Mouse (Mus musculus) hindbrain, embryonic 12.5 days (tissue): ENCODE results near the gene Wnt9b. TPM values are rescaled to one million over a fixed set of nuclear protein-coding genes. Genes with fewer than 3 reads are reported as not detected.

Experiments
- ATAC-seq: fragments of 200-750 bp; cut with Nextera tagmentation; 2 replicates; pipeline ENCODE4 v1.8.0; 2017; ENCODE audit warnings: moderate TSS enrichment; ENCODE audit not compliant: low FRiP score
- H3K27ac ChIP-seq: fragments of 300-500 bp; sonication (generic); 2 replicates; pipeline ENCODE4 v1.5.1; 2016; ENCODE audit warnings: mild to moderate bottlenecking
- H3K27me3 ChIP-seq: fragments of 300-500 bp; sonication (generic); 2 replicates; pipeline ENCODE4 v1.6.1; 2016; ENCODE audit warnings: mild to moderate bottlenecking
- H3K36me3 ChIP-seq: fragments of 300-500 bp; sonication (generic); 2 replicates; pipeline ENCODE4 v1.6.1; 2016; ENCODE audit warnings: mild to moderate bottlenecking
- H3K4me1 ChIP-seq: fragments of 300-500 bp; sonication (generic); 2 replicates; pipeline ENCODE4 v1.6.1; 2016
- H3K4me2 ChIP-seq: fragments of 300-500 bp; sonication (generic); replicated peaks from 2 replicates; pipeline ENCODE4 v1.6.1; 2016; ENCODE audit warnings: mild to moderate bottlenecking
- H3K4me3 ChIP-seq: fragments of 300-500 bp; sonication (generic); 2 replicates; pipeline ENCODE4 v1.5.1; 2016; ENCODE audit warnings: mild to moderate bottlenecking
- H3K9ac ChIP-seq: fragments of 300-500 bp; sonication (generic); 2 replicates; pipeline ENCODE4 v1.6.1; 2016; ENCODE audit warnings: mild to moderate bottlenecking, moderate library complexity
- H3K9me3 ChIP-seq: fragments of 300-500 bp; sonication (generic); replicated peaks from 2 replicates; pipeline ENCODE4 v1.6.1; 2016; ENCODE audit warnings: mild to moderate bottlenecking
- WGBS: fragments of 180-500 bp; shearing (Covaris S2); methylation state at CpG from one replicate; pipeline ENCODE4 v1.1.7; 2016; 5-methylcytosine and 5-hydroxymethylcytosine counted together
- polyA plus RNA-seq: library from polyadenylated mRNA; unstranded; fragments of >200 nt; fragmentation: Nextera tagmentation; extraction: Ambion mirVana; gene quantifications from 2 replicates; pipeline ENCODE4 v1.2.1, GENCODE M21; 2016

Gene Wnt9b
- polyA plus RNA-seq, 1 experiment from 2014 or later = 0.88 TPM

- Histone ChIP-seq H3K36me3 (peaks cover 4% of the 10 kb centered on the region; the same call in 1 of the 2 replicates), H3K27ac (no peak overlapping the region), H3K27me3 (no peaks in the 10 kb centered on the region), H3K9ac (no peak overlapping the region), H3K9me3 (no peaks in the 10 kb centered on the region), H3K4me3 (no peak overlapping the region), H3K4me1 (peaks cover 7% of the 10 kb centered on the region; the same call in 1 of the 2 replicates), H3K4me2 (no peak overlapping the region)
- no peak for ATAC-seq
- WGBS = 78% methylated on average over 1 of the region's 1 CpGs
These were observed 56.4 kb downstream of the Wnt9b start for GRCm38 (mm10) chr11:103693241-103693640.

DNA sequence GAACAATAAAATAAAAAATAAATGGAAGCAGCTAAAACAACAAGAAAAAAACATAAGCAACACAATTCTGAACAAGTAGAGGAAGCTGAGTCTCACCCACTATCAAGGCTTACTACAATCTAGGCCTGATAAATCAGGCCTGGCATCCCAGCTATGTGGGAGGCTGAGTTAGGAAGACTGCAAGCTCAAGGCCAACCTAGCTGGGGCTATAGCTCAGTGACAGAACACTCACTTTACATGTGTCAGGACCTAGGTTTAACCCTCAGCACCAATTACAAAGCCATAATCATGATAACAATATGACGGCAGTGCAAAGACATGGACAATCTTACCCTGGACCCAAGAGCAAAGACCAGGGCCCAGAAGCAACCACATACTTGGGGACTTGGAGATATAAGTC, 58.6 kb downstream of the Wnt9b start:
- Histone ChIP-seq H3K9me3 (no peaks in the 10 kb centered on the region), H3K27ac (no peak overlapping the region), H3K9ac (no peak overlapping the region), H3K4me2 (no peak overlapping the region), H3K4me3 (no peak overlapping the region), H3K36me3 (peaks cover 25% of the 10 kb centered on the region), H3K27me3 (no peaks in the 10 kb centered on the region), H3K4me1 (peaks cover 4% of the 10 kb centered on the region; the same call in 1 of the 2 replicates)
- ATAC-seq = no peak
- WGBS = 91% methylated on average over 1 of the region's 1 CpGs

- no peak for ATAC-seq
- H3K4me3 ChIP-seq = no peak overlapping the region
- WGBS = 33% methylated on average over 3 of the region's 3 CpGs
These were observed 60.6 kb downstream of the Wnt9b start for GRCm38 (mm10) chr11:103688980-103689378.

DNA sequence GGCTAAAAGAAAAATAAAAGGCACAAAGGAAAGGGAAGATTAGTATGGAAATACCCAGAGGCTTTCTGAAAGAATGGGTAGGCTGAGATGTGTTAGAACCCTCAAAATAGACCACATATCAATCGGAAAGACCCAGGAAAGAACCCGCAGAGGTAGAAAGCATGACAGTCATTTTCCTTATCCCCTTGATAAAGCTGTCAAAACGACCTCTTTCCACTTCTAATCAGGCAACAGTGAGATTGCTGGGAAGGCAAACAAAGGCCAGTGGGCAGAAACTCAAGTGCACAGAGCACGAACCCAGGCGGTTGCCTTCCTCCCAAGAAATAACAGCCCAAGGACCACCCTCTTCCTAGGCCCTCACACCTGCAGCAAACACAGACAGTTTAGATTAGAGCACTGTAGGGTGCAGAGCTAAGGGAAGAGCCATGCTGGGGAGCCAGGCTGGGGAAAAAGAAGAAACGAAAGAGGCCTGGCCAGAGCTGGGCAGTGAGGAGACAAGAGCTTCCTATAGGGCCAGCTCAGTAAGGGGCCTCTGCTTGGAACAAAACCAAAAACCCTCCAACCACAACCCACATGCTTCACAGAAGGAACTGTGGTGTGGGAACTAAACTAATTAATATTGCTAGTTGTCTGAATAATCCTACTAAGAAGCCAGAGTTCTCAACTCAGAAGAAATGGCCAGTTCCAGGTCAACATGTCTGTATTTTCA, 61.2 kb downstream of the Wnt9b start:
- 71% methylated on average over 6 of the region's 6 CpGs for WGBS
- ATAC-seq = no peak
- H3K4me2 ChIP-seq = no peak overlapping the region
- H3K9ac ChIP-seq = no peak overlapping the region
- H3K36me3 ChIP-seq = peaks cover 50% of the 10 kb centered on the region
- H3K27me3 ChIP-seq = no peaks in the 10 kb centered on the region
- no peaks in the 10 kb centered on the region for H3K4me1 ChIP-seq
- no peaks in the 10 kb centered on the region for H3K9me3 ChIP-seq
- no peak overlapping the region for H3K4me3 ChIP-seq
- no peak overlapping the region for H3K27ac ChIP-seq

More at GRCm38 (mm10) chr11:103688980-103689378, 60.6 kb downstream of the Wnt9b start:
- Histone ChIP-seq H3K9me3 (no peaks in the 10 kb centered on the region), H3K4me1 (no peaks in the 10 kb centered on the region), H3K4me2 (no peak overlapping the region), H3K27me3 (no peaks in the 10 kb centered on the region), H3K27ac (no peak overlapping the region), H3K36me3 (peaks cover 45% of the 10 kb centered on the region), H3K9ac (no peak overlapping the region)

GRCm38 (mm10) chr11:103686706-103687105, 62.9 kb downstream of the Wnt9b start:
- H3K27me3 ChIP-seq = no peaks in the 10 kb centered on the region
- no peaks in the 10 kb centered on the region for H3K9me3 ChIP-seq
- no peak overlapping the region for H3K9ac ChIP-seq
- H3K4me2 ChIP-seq = no peak overlapping the region
- H3K4me1 ChIP-seq = no peaks in the 10 kb centered on the region
- ATAC-seq = no peak
- WGBS = 92% methylated on average over 6 of the region's 6 CpGs
- H3K36me3 ChIP-seq = peaks cover 67% of the 10 kb centered on the region
- H3K4me3 ChIP-seq = no peak overlapping the region
- no peak overlapping the region for H3K27ac ChIP-seq

DNA sequence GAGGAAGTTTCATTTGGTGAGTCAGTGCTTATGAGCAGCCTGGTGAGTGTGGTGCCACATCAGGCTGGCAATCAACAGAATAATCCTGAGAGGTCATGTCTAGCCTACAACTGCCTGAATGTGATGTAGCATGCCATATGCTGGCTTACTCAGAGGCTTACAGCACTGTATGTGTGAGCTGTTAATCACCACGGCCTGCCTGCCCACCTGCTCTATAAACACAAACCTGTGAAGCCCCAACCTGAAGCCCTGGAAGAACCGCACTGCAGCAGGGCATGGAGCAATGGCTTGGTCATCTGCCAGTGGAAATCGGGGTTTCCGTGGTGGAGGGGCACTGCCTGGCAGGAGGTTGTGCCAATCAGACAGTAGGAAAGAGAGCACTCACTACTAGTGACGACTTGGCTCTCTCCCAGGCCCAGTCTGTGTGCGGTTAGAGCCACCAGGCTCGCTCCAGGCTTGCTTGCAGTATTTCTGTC, 64.3 kb downstream of the Wnt9b start:
- Histone ChIP-seq H3K4me1 (no peaks in the 10 kb centered on the region), H3K27me3 (no peaks in the 10 kb centered on the region), H3K27ac (no peak overlapping the region), H3K9me3 (no peaks in the 10 kb centered on the region), H3K4me3 (no peak overlapping the region), H3K4me2 (no peak overlapping the region), H3K9ac (no peak overlapping the region), H3K36me3 (peaks cover 80% of the 10 kb centered on the region)
- 92% methylated on average over 7 of the region's 7 CpGs for WGBS
- ATAC-seq = no peak

DNA sequence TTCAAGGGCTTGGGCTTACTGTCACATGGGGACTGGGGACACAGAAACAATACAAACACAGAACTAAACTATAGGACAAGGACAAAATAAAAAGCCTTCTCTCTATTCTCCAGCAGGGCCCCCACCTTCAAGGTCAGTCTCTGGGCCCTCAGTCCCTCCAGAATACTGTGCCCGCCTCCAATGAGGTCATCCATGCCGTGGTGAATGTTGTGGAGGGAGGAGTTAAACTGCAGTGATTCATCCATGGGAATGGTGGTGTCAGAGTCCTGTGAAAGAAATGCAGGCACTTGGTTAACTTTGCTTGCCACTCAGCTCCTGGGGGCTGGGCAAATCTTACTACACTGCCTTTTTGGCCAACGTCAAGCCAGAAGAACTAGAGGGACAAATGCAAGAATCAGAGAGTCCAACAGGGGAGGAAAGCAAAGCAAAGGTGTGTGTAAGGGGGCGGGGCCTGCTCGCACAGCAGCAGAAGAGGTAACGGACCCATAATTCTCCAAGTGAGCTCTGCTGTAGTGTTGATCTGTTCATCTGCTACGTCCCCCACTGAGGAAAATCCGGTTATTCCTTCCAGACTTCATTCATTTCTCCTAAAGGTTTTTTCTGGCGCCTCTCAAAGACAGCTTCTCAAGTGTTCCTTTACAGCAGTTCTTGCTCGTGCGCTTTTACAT, 65.8 kb downstream of the Wnt9b start:
- Histone ChIP-seq H3K9ac (no peak overlapping the region), H3K4me3 (no peak overlapping the region), H3K9me3 (no peaks in the 10 kb centered on the region), H3K4me2 (no peak overlapping the region), H3K4me1 (no peaks in the 10 kb centered on the region), H3K36me3 (peaks cover 93% of the 10 kb centered on the region), H3K27ac (no peak overlapping the region), H3K27me3 (no peaks in the 10 kb centered on the region)
- no peak for ATAC-seq
- WGBS = 91% methylated on average over 11 of the region's 11 CpGs

Other genes starting within 250 kb of the Wnt9b start
- not detected in 2 replicates for gene Lrrc37a, start 245.2 kb downstream of the Wnt9b start, polyA plus RNA-seq
- not detected in 2 replicates for gene Gm884, start 128.7 kb downstream of the Wnt9b start, polyA plus RNA-seq
- gene Lyzl6, start 110.9 kb downstream of the Wnt9b start, polyA plus RNA-seq = not detected in 2 replicates
- gene Rprml, start 100.3 kb downstream of the Wnt9b start, polyA plus RNA-seq = not detected in 2 replicates
- gene Gosr2, start 51.9 kb downstream of the Wnt9b start, polyA plus RNA-seq = 97.2 and 98.7 TPM in 2 replicates
- gene Wnt3, start 24.3 kb upstream of the Wnt9b start, polyA plus RNA-seq = 8.0 and 8.7 TPM in 2 replicates
- 81.7 and 85.7 TPM in 2 replicates for gene Nsf, start 204.2 kb upstream of the Wnt9b start, polyA plus RNA-seq
- gene Arf2, start 216.9 kb upstream of the Wnt9b start, polyA plus RNA-seq = 140 and 145 TPM in 2 replicates